Mouse (Mus musculus): ENCODE results near the gene Rnf225.

DNA sequence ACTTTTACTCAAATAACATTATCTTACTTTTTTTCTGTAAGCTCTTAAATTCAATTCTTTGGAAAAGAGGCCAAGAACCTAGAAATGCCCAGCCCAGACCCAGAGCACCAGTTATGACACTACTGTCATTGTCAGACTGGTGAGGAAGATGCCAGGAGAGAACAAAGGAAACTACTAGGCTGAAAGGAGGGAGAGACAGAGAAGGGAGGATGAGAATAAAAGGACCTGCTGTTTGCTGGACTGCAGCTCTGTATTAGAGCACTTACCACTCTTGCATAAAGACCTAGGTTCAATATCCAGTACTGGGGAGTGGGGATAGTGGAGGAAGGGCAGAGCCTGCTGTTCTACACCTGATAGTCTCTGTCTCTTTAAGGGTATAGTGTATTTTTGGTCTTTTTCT lies 47.2 kb upstream of the Rnf225 start:
- no peak for TF ChIP-seq CTCF (IDR thresholded peaks at IDR 0.05; ENCODE audit: control insufficient read depth, insufficient read depth, low read length)
- no peak for TF ChIP-seq POLR2A (IDR thresholded peaks at IDR 0.05; ENCODE audit: borderline replicate concordance, control insufficient read depth, low read depth, low read length)
